Mouse (Mus musculus) small intestine, adult 2 months (tissue): ENCODE results near the gene Adgrl1. TPM values are rescaled to one million over a fixed set of nuclear protein-coding genes. Genes with fewer than 3 reads are reported as not detected.

Experiments used
- H3K27ac ChIP-seq: fragments of 200-500 bp; 2 replicates; pipeline ENCODE4 v1.5.1; 2012; ENCODE audit warnings: low read depth, low read length, control low read depth, inconsistent platforms; ENCODE audit not compliant: insufficient read depth
- H3K27me3 ChIP-seq: fragments of 200-500 bp; 2 replicates; pipeline ENCODE4 v1.6.1; 2012; ENCODE audit warnings: mild to moderate bottlenecking, moderate library complexity, low read length, inconsistent platforms; ENCODE audit not compliant: control insufficient read depth, insufficient read depth
- H3K36me3 ChIP-seq: fragments of 200-500 bp; 2 replicates; pipeline ENCODE4 v1.6.1; 2012; ENCODE audit warnings: mild to moderate bottlenecking, low read length, control low read depth, inconsistent platforms; ENCODE audit not compliant: control insufficient read depth, insufficient read depth
- H3K4me1 ChIP-seq: fragments of 200-500 bp; 2 replicates; pipeline ENCODE4 v1.6.1; 2012; ENCODE audit warnings: low read length, inconsistent platforms, mixed read lengths; ENCODE audit not compliant: control insufficient read depth, insufficient read depth, insufficient read length
- H3K4me3 ChIP-seq: fragments of 200-500 bp; 2 replicates; pipeline ENCODE4 v1.5.1; 2012; ENCODE audit warnings: low read depth, mild to moderate bottlenecking, control low read depth, inconsistent platforms, low read length, moderate library complexity
- CTCF ChIP-seq: fragments of 200-500 bp; IDR thresholded peaks from 2 replicates; pipeline ENCODE4 v1.5.1; 2012; ENCODE audit warnings: low read depth, mild to moderate bottlenecking, control low read depth, inconsistent platforms, low read length, moderate library complexity, mixed read lengths; ENCODE audit not compliant: insufficient replicate concordance, insufficient read length; ENCODE audit errors: extremely low read depth
- POLR2A ChIP-seq: fragments of 200-500 bp; IDR thresholded peaks from 2 replicates; pipeline ENCODE4 v1.6.1; 2012; ENCODE audit warnings: low read depth, mild to moderate bottlenecking, control low read depth, inconsistent platforms, low read length, moderate library complexity
- WGBS: fragments of 180-500 bp; shearing (Covaris S2); methylation state at CpG from one replicate; pipeline ENCODE4 v1.1.7; 2018; 5-methylcytosine and 5-hydroxymethylcytosine counted together
- polyA plus RNA-seq: library from polyadenylated mRNA; depleted of rRNA; stranded (reverse); fragments of >200 nt; gene quantifications from 2 replicates; pipeline ENCODE4 v1.2.3, GENCODE M21; 2012

Adgrl1 gene
- polyA plus RNA-seq, 1 experiment = 19.1 TPM

GRCm38 (mm10) chr8:83901566-83902485 lies 1.9 kb downstream of the Adgrl1 start:
- Histone ChIP-seq H3K27me3 (peaks cover 20% of the 10 kb centered on the region), H3K36me3 (no peaks in the 10 kb centered on the region), H3K4me1 (peaks cover 3% of the 10 kb centered on the region; the same call in 1 of the 2 replicates), H3K27ac (no peak overlapping the region), H3K4me3 (peak overlapping the region; percentile 77)
- 27% methylated on average over 14 of the region's 14 CpGs for WGBS
- TF ChIP-seq POLR2A = no peak
- no peak for TF ChIP-seq CTCF

- TF ChIP-seq CTCF = no peak
- no peak for TF ChIP-seq POLR2A
- WGBS = 30% methylated on average over 12 of the region's 13 CpGs
- H3K4me3 ChIP-seq = no peak overlapping the region
- peaks cover 20% of the 10 kb centered on the region for H3K27me3 ChIP-seq
- H3K36me3 ChIP-seq = no peaks in the 10 kb centered on the region
- no peak overlapping the region for H3K27ac ChIP-seq
- H3K4me1 ChIP-seq = peaks cover 3% of the 10 kb centered on the region; the same call in 1 of the 2 replicates
These were observed 3.2 kb downstream of the Adgrl1 start for GRCm38 (mm10) chr8:83902961-83903666.

- Histone ChIP-seq H3K4me1 (no peaks in the 10 kb centered on the region), H3K27me3 (no peaks in the 10 kb centered on the region), H3K36me3 (no peaks in the 10 kb centered on the region), H3K4me3 (no peak overlapping the region), H3K27ac (no peak overlapping the region)
- TF ChIP-seq POLR2A (no peak), CTCF (no peak)
- 28% methylated on average over 6 of the region's 6 CpGs for WGBS
These were observed 8.7 kb downstream of the Adgrl1 start for GRCm38 (mm10) chr8:83908583-83908982.

GRCm38 (mm10) chr8:83909311-83909710 lies 9.4 kb downstream of the Adgrl1 start:
- Histone ChIP-seq H3K4me3 (no peak overlapping the region), H3K4me1 (no peaks in the 10 kb centered on the region), H3K27me3 (no peaks in the 10 kb centered on the region), H3K36me3 (no peaks in the 10 kb centered on the region), H3K27ac (no peak overlapping the region)
- no peak for TF ChIP-seq POLR2A
- TF ChIP-seq CTCF = no peak
- WGBS = 61% methylated on average over 8 of the region's 8 CpGs

- 55% methylated on average over 5 of the region's 5 CpGs for WGBS
- Histone ChIP-seq H3K4me3 (no peak overlapping the region), H3K27ac (no peak overlapping the region), H3K27me3 (no peaks in the 10 kb centered on the region), H3K4me1 (no peaks in the 10 kb centered on the region; the same call in 1 of the 2 replicates), H3K36me3 (no peaks in the 10 kb centered on the region)
- TF ChIP-seq POLR2A (no peak), CTCF (no peak)
These were observed 12.2 kb downstream of the Adgrl1 start for GRCm38 (mm10) chr8:83911809-83912731.

GRCm38 (mm10) chr8:83914232-83914631 lies 14.3 kb downstream of the Adgrl1 start:
- no peak overlapping the region for H3K4me3 ChIP-seq
- H3K4me1 ChIP-seq = no peaks in the 10 kb centered on the region; the same call in 1 of the 2 replicates
- 86% methylated on average over 3 of the region's 3 CpGs for WGBS
- no peaks in the 10 kb centered on the region for H3K27me3 ChIP-seq
- no peaks in the 10 kb centered on the region for H3K36me3 ChIP-seq
- TF ChIP-seq CTCF = no peak
- no peak for TF ChIP-seq POLR2A
- H3K27ac ChIP-seq = no peak overlapping the region
